ENCODE assay signal across 14 mouse cellular contexts in genomic region chr11:101704081-101704480, GRCm38 (mm10). TPM values are rescaled to one million over a fixed set of nuclear protein-coding genes. Genes with fewer than 3 reads are reported as not detected.
DNase-seq lines count a peak whose midpoint lies in the region; ATAC-seq and TF ChIP-seq lines count a peak whose summit lies in the region.
"Had no signal": no experiment of that assay in that cellular context is flagged by ENCODE, and none has a peak within 500 bp of the region (broad histone marks: within the 10 kb centered on the region; RNA-seq: fewer than 3 reads in every experiment).

No protein-coding gene starts in this region.

- H3K36me3 ChIP-seq in midbrain, embryonic 12.5 days = no peaks in the 10 kb centered on the region
- H3K36me3 ChIP-seq in midbrain, embryonic 10.5 days = no peaks in the 10 kb centered on the region
- no peaks in the 10 kb centered on the region for H3K36me3 ChIP-seq in intestine, embryonic 16.5 days (ENCODE audit: control insufficient read depth, insufficient read depth, low read length)
- no peaks in the 10 kb centered on the region for H3K36me3 ChIP-seq in kidney, postnatal 0 days (ENCODE audit: insufficient read depth, low read length)
- H3K36me3 ChIP-seq: lung, embryonic 15.5 days; stomach, embryonic 15.5 days had no signal

- no peak overlapping the region for H3K9ac ChIP-seq in midbrain, embryonic 12.5 days (replicated peaks)
- no peak overlapping the region for H3K9ac ChIP-seq in intestine, embryonic 16.5 days (ENCODE audit: low read depth, low read length)
- no peak overlapping the region for H3K9ac ChIP-seq in kidney, postnatal 0 days (ENCODE audit: low read depth, low read length)
- H3K9ac ChIP-seq: lung, embryonic 15.5 days; stomach, embryonic 15.5 days had no signal

- 64% methylated on average over 5 of the region's 5 CpGs for WGBS in midbrain, embryonic 12.5 days
- WGBS in midbrain, embryonic 10.5 days = 82% methylated on average over 5 of the region's 5 CpGs
- 27% methylated on average over 5 of the region's 5 CpGs for WGBS in intestine, embryonic 16.5 days
- 12% methylated on average over 5 of the region's 5 CpGs for WGBS in kidney, postnatal 0 days
- 27% methylated on average over 5 of the region's 5 CpGs for WGBS in olfactory bulb, adult 2 months

- H3K4me1 ChIP-seq in midbrain, embryonic 12.5 days = peaks cover 8% of the 10 kb centered on the region; the same call in 1 of the 2 replicates
- peaks cover 15% of the 10 kb centered on the region for H3K4me1 ChIP-seq in midbrain, embryonic 10.5 days
- H3K4me1 ChIP-seq in intestine, embryonic 16.5 days (ENCODE audit: control insufficient read depth, insufficient read depth, low read length) = peaks cover 22% of the 10 kb centered on the region
- 0 out of 2 replicates have a peak, but pooled peaks cover 7% of the 10 kb centered on the region for H3K4me1 ChIP-seq in kidney, postnatal 0 days (replicated peaks; ENCODE audit: insufficient read depth, low read length)
- peaks cover 15% of the 10 kb centered on the region for H3K4me1 ChIP-seq in olfactory bulb, adult 2 months (ENCODE audit: control insufficient read depth, insufficient read depth, low read length)

- H3K27ac ChIP-seq in midbrain, embryonic 12.5 days (replicated peaks) = peak overlapping the region; percentile 26; the same call in 1 of the 2 replicates
- H3K27ac ChIP-seq in midbrain, embryonic 10.5 days (replicated peaks) = no peak overlapping the region
- no peak overlapping the region for H3K27ac ChIP-seq in intestine, embryonic 16.5 days (ENCODE audit: low read length)
- H3K27ac ChIP-seq in kidney, postnatal 0 days = peak overlapping the region; percentile 65
- H3K27ac ChIP-seq in olfactory bulb, adult 2 months (ENCODE audit: insufficient read depth, low read depth, low read length) = peak overlapping the region; percentile 41; the same call in 1 of the 2 replicates
- H3K27ac ChIP-seq: lung, embryonic 15.5 days; stomach, embryonic 15.5 days had no signal

- no peak for TF ChIP-seq CTCF in kidney, postnatal 0 days (IDR thresholded peaks at IDR 0.05; ENCODE audit: low read depth)
- no peak for TF ChIP-seq CTCF in olfactory bulb, adult 2 months (IDR thresholded peaks at IDR 0.05; ENCODE audit: insufficient read depth, low read depth, low read length)

- TF ChIP-seq POLR2A in olfactory bulb, adult 2 months (IDR thresholded peaks at IDR 0.05; ENCODE audit: insufficient read depth, low read depth, low read length) = no peak

- no peak for DNase-seq in midbrain, embryonic 10.5 days (ENCODE audit: low spot score)
- DNase-seq in kidney, postnatal 0 days (ENCODE audit: low spot score) = peak; percentile 66
- no peak for DNase-seq in retina, postnatal 1 day
- DNase-seq in thymus, postnatal 10 days (ENCODE audit: low spot score in 2 of 2) = no peak
- DNase-seq: adrenal gland, postnatal 10 days; gastrocnemius, postnatal 36 days; thymus, postnatal 4 days had no signal

- no peak overlapping the region for H3K4me3 ChIP-seq in midbrain, embryonic 12.5 days
- H3K4me3 ChIP-seq in midbrain, embryonic 10.5 days = no peak overlapping the region
- H3K4me3 ChIP-seq in intestine, embryonic 16.5 days (ENCODE audit: low read length) = no peak overlapping the region
- H3K4me3 ChIP-seq in kidney, postnatal 0 days (replicated peaks; ENCODE audit: low read depth, low read length) = no peak overlapping the region
- H3K4me3 ChIP-seq in olfactory bulb, adult 2 months (ENCODE audit: insufficient read depth, low read depth, low read length) = no peak overlapping the region
- H3K4me3 ChIP-seq: erythroblast, embryonic 14.5 days; lung, embryonic 15.5 days; stomach, embryonic 15.5 days had no signal

- no peaks in the 10 kb centered on the region for H3K27me3 ChIP-seq in midbrain, embryonic 12.5 days
- no peaks in the 10 kb centered on the region for H3K27me3 ChIP-seq in midbrain, embryonic 10.5 days (ENCODE audit: low read depth, poor library complexity, severe bottlenecking)
- H3K27me3 ChIP-seq in intestine, embryonic 16.5 days (replicated peaks; ENCODE audit: control insufficient read depth, insufficient read depth, low read length) = no peaks in the 10 kb centered on the region
- H3K27me3 ChIP-seq in kidney, postnatal 0 days (ENCODE audit: insufficient read depth, low read length) = no peaks in the 10 kb centered on the region
- H3K27me3 ChIP-seq: lung, embryonic 15.5 days; Patski; stomach, embryonic 15.5 days had no signal

- no peak overlapping the region for H3K4me2 ChIP-seq in midbrain, embryonic 12.5 days (replicated peaks)
- H3K4me2 ChIP-seq in intestine, embryonic 16.5 days (ENCODE audit: low read depth, low read length) = peak overlapping the region; percentile 18; the same call in 1 of the 2 replicates
- no peak overlapping the region for H3K4me2 ChIP-seq in kidney, postnatal 0 days (ENCODE audit: low read length)
- H3K4me2 ChIP-seq: lung, embryonic 15.5 days; stomach, embryonic 15.5 days had no signal

- no peaks in the 10 kb centered on the region for H3K9me3 ChIP-seq in midbrain, embryonic 12.5 days
- H3K9me3 ChIP-seq in midbrain, embryonic 10.5 days (replicated peaks) = no peaks in the 10 kb centered on the region
- no peaks in the 10 kb centered on the region for H3K9me3 ChIP-seq in intestine, embryonic 16.5 days (ENCODE audit: control insufficient read depth, low read length)
- H3K9me3 ChIP-seq in kidney, postnatal 0 days (replicated peaks; ENCODE audit: low read length) = no peaks in the 10 kb centered on the region
- H3K9me3 ChIP-seq: lung, embryonic 15.5 days; stomach, embryonic 15.5 days had no signal

- no peak for ATAC-seq in midbrain, embryonic 12.5 days (ENCODE audit: low FRiP score, low read depth)
- ATAC-seq in intestine, embryonic 16.5 days = 0 out of 2 replicates have a peak, but pooled peaks have one; percentile 33
- ATAC-seq in kidney, postnatal 0 days (replicated peaks; ENCODE audit: low FRiP score, low read depth) = no peak
- ATAC-seq: Patski had no signal

RNA-seq across cellular contexts. Expression of gene Dhx8, which starts 28.6 kb away (rescaled TPM):
- 46.9 and 48.0 TPM in 2 replicates for polyA plus RNA-seq in midbrain, embryonic 12.5 days (2016; fragmentation: Nextera tagmentation; extraction: Ambion mirVana)
- polyA plus RNA-seq in midbrain, embryonic 10.5 days (2016; fragmentation: Nextera tagmentation; extraction: Ambion mirVana) = 40.0 and 44.0 TPM in 2 replicates
- 21.4 and 23.0 TPM in 2 replicates for polyA plus RNA-seq in intestine, embryonic 16.5 days (2015; fragmentation: Nextera tagmentation; extraction: Ambion mirVana)
- polyA plus RNA-seq in kidney, postnatal 0 days (2015; fragmentation: Nextera tagmentation; extraction: Ambion mirVana) = 18.3 and 20.4 TPM in 2 replicates
- polyA plus RNA-seq in olfactory bulb, adult 2 months (2012; ENCODE audit: insufficient read depth, insufficient read length, low replicate concordance, missing spikeins) = not detected in 2 replicates

RNA-seq across cellular contexts. Expression of gene Arl4d, which starts 38.7 kb away (rescaled TPM):
- polyA plus RNA-seq in midbrain, embryonic 12.5 days (2016; fragmentation: Nextera tagmentation; extraction: Ambion mirVana) = 6.5 and 8.4 TPM in 2 replicates
- polyA plus RNA-seq in midbrain, embryonic 10.5 days (2016; fragmentation: Nextera tagmentation; extraction: Ambion mirVana) = 4.3 and 4.4 TPM in 2 replicates
- 6.6 and 6.9 TPM in 2 replicates for polyA plus RNA-seq in intestine, embryonic 16.5 days (2015; fragmentation: Nextera tagmentation; extraction: Ambion mirVana)
- 7.0 and 7.9 TPM in 2 replicates for polyA plus RNA-seq in kidney, postnatal 0 days (2015; fragmentation: Nextera tagmentation; extraction: Ambion mirVana)
- not detected in 2 replicates for polyA plus RNA-seq in olfactory bulb, adult 2 months (2012; ENCODE audit: insufficient read depth, insufficient read length, low replicate concordance, missing spikeins)

Comparison
In these comparisons a context has a peak if more than half of its experiments do, and no peak if none do; other contexts are left out.
1. H3K27ac ChIP-seq: peak in midbrain, embryonic 12.5 days (single experiment), kidney, postnatal 0 days (single experiment) and olfactory bulb, adult 2 months (single experiment); none in midbrain, embryonic 10.5 days (single experiment) and intestine, embryonic 16.5 days (single experiment).